Mouse (Mus musculus) liver, adult 2 months (tissue): ENCODE results near the gene Acap1. TPM values are rescaled to one million over a fixed set of nuclear protein-coding genes. Genes with fewer than 3 reads are reported as not detected.

ENCODE experiments used
- DNase-seq: peaks from one replicate; pipeline ENCODE4 v3.0.0-alpha.2; 2011; ENCODE audit warnings: low read depth, low spot score; ENCODE audit errors: extremely low read depth
- H3K27ac ChIP-seq: fragments of 200-500 bp; replicated peaks from 2 replicates; pipeline ENCODE4 v1.5.1; 2012; ENCODE audit warnings: low read depth, mild to moderate bottlenecking, control low read depth, inconsistent platforms, low read length; ENCODE audit not compliant: insufficient read depth
- H3K27me3 ChIP-seq: fragments of 200-500 bp; 2 replicates; pipeline ENCODE4 v1.6.1; 2012; ENCODE audit warnings: mild to moderate bottlenecking, moderate library complexity, low read length, inconsistent platforms; ENCODE audit not compliant: control insufficient read depth, insufficient read depth
- H3K36me3 ChIP-seq: fragments of 200-500 bp; 2 replicates; pipeline ENCODE4 v1.6.1; 2012; ENCODE audit warnings: low read length, inconsistent platforms; ENCODE audit not compliant: control insufficient read depth, insufficient read depth
- H3K4me1 ChIP-seq: fragments of 200-500 bp; 2 replicates; pipeline ENCODE4 v1.6.1; 2011; ENCODE audit warnings: low read length; ENCODE audit not compliant: control insufficient read depth, insufficient read depth
- H3K4me3 ChIP-seq: fragments of 200-500 bp; 2 replicates; pipeline ENCODE4 v1.5.1; 2011; ENCODE audit warnings: low read depth, mild to moderate bottlenecking, control low read depth, low read length, moderate library complexity; ENCODE audit not compliant: insufficient read depth
- H3K79me2 ChIP-seq: fragments of 200-500 bp; 2 replicates; pipeline ENCODE4 v1.6.1; 2012; ENCODE audit warnings: inconsistent platforms, mild to moderate bottlenecking, low read length, moderate library complexity; ENCODE audit not compliant: control insufficient read depth, insufficient read depth
- H3K9ac ChIP-seq: fragments of 200-500 bp; 2 replicates; pipeline ENCODE4 v1.6.1; 2012; ENCODE audit warnings: low read depth, mild to moderate bottlenecking, control low read depth, inconsistent platforms, low read length
- CTCF ChIP-seq: fragments of 200-500 bp; IDR thresholded peaks from 2 replicates; pipeline ENCODE4 v1.5.1; 2011; ENCODE audit warnings: low read depth, low read length, control low read depth
- POLR2A ChIP-seq: fragments of 200-500 bp; IDR thresholded peaks from 2 replicates; pipeline ENCODE4 v1.6.1; 2011; ENCODE audit warnings: low read length, control low read depth; ENCODE audit not compliant: insufficient read depth; ENCODE audit errors: extremely low read depth
- whole genome bisulfite sequencing: fragments of 180-500 bp; shearing (Covaris S2); methylation state at CpG from one replicate; pipeline ENCODE4 v1.1.7; 2018; 5-methylcytosine and 5-hydroxymethylcytosine counted together
- polyA plus RNA-seq: library from polyadenylated mRNA; depleted of rRNA; stranded (reverse); fragments of >200 nt; gene quantifications from 2 replicates; pipeline ENCODE4 v1.2.3, GENCODE M21; 2012
- total RNA-seq: library from RNA; depleted of rRNA; stranded (reverse); fragments of >200 nt; gene quantifications from 2 replicates; pipeline ENCODE4 v1.2.3, GENCODE M21; 2014

Gene Acap1
- total and polyA plus RNA-seq, 2 experiments: 1.2 to 3.3 TPM

- H3K79me2 ChIP-seq: no peaks in the 10 kb centered on the region
- H3K27ac ChIP-seq: no peak overlapping the region
- H3K4me3 ChIP-seq: no peak overlapping the region
- TF ChIP-seq CTCF (no peak), POLR2A (no peak)
- H3K36me3 ChIP-seq: peaks cover 11% of the 10 kb centered on the region
- no peak overlapping the region for H3K9ac ChIP-seq
- DNase-seq: no peak
- 89% methylated on average over 13 of the region's 13 CpGs for WGBS
- H3K27me3 ChIP-seq: no peaks in the 10 kb centered on the region
- no peaks in the 10 kb centered on the region for H3K4me1 ChIP-seq
Measured at GRCm38 (mm10) chr11:69902972-69903371, 7.6 kb upstream of the Acap1 start.

DNA sequence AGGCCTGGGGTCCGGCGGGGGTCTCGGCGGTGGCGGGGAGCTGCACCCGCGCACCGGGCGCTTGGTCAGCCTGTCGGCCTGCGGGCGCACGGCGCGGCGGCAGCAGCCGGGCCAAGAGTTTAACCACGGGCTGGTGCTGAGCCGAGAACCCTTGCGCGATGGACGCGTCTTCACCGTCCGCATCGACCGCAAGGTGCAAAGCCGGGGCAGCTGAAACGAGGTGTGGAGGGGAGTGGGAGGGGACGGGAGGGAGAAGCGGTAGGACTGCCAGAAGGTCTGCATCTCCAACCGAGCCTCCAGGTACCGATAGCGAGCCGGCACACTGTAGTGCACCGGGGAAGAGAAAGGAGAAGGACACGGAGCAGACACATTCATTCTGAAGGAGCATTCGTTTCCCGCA, 6.7 kb upstream of the Acap1 start:
- Histone ChIP-seq H3K79me2 (no peaks in the 10 kb centered on the region), H3K4me1 (no peaks in the 10 kb centered on the region), H3K4me3 (peak overlapping the region; percentile 64), H3K36me3 (peaks cover 3% of the 10 kb centered on the region; the same call in 1 of the 2 replicates), H3K27ac (no peak overlapping the region), H3K9ac (peak overlapping the region; percentile 67), H3K27me3 (no peaks in the 10 kb centered on the region)
- DNase-seq: no peak
- whole genome bisulfite sequencing: under 1% methylated on average over 39 of the region's 39 CpGs
- TF ChIP-seq POLR2A (no peak), CTCF (no peak)

DNA sequence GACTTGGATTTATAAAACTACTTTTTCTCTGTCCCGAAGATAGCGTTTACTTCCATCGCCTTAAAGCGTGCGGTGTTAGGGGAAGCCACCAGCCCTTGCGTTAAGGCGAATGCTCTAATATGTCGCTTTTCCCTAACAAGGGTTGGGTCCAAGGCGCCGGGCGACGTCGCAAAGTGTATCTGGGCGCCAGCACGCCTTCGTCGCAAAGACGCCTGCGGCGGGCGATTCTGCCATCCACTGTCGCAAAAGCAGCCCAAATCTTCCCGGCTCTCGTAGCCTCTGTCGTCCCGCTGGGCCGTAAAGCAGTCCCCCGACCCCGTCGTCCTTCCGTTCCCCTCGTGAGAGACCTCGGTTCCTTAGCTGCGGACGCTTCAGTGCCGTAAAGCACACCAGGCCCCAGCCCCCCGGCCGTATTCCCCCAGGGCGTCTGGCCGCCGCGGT, 6.1 kb upstream of the Acap1 start:
- Histone ChIP-seq H3K27ac (peak overlapping the region; percentile 69), H3K36me3 (peaks cover 2% of the 10 kb centered on the region; the same call in 1 of the 2 replicates), H3K4me3 (peak overlapping the region; percentile 64), H3K27me3 (no peaks in the 10 kb centered on the region), H3K9ac (peak overlapping the region; percentile 67), H3K4me1 (no peaks in the 10 kb centered on the region), H3K79me2 (no peaks in the 10 kb centered on the region)
- 0% methylated on average over 42 of the region's 42 CpGs for WGBS
- TF ChIP-seq CTCF (no peak), POLR2A (0 out of 2 replicates have a peak, but pooled peaks have one; percentile 46)
- peak; percentile 88 for DNase-seq

- peak within 1 kb of the TSS; percentile 67 for H3K9ac ChIP-seq
- peak within 1 kb of the TSS; percentile 69 for H3K27ac ChIP-seq
- no peaks in the 10 kb centered on the region for H3K79me2 ChIP-seq
- TF ChIP-seq CTCF (no peak), POLR2A (0 out of 2 replicates have a peak, but pooled peaks have one; percentile 37)
- H3K36me3 ChIP-seq: peaks cover 2% of the 10 kb centered on the region; the same call in 1 of the 2 replicates
- no peaks in the 10 kb centered on the region for H3K4me1 ChIP-seq
- H3K27me3 ChIP-seq: no peaks in the 10 kb centered on the region
- 2% methylated on average over 38 of the region's 38 CpGs for WGBS
- DNase-seq: peak; percentile 82
- peak within 1 kb of the TSS; percentile 64 for H3K4me3 ChIP-seq
Measured at GRCm38 (mm10) chr11:69900471-69901405, 5.4 kb upstream of the Acap1 start, which contains the start of the genes 2810408A11Rik and Neurl4. TSS of gene 2810408A11Rik (minus strand) at chr11:69900987. TSS of gene Neurl4 (plus strand) at chr11:69901072.

DNA sequence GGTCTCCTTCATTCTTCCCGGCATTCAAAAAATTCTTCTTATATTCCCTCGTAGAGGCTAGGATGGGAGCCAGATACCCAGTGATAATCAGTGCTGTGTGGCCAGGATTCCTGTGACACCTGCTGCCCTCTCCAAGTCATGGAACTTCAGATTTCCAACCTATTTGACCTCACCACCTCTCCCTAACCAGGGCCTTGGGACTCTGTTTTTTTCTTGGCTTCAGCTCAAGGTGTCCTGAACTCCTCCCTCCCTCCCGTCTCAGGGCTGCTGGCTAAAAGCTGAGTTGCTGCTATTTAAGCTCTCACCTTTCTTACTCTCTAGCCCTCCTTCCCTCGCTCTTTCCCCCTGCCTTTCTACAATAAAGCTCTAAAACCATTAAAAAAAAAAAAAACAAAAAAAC, 4.5 kb upstream of the Acap1 start:
- Histone ChIP-seq H3K4me3 (no peak overlapping the region), H3K27ac (no peak overlapping the region), H3K27me3 (no peaks in the 10 kb centered on the region), H3K79me2 (no peaks in the 10 kb centered on the region), H3K4me1 (no peaks in the 10 kb centered on the region), H3K36me3 (peaks cover 2% of the 10 kb centered on the region; the same call in 1 of the 2 replicates), H3K9ac (no peak overlapping the region)
- 46% methylated on average over 4 of the region's 4 CpGs for WGBS
- DNase-seq: no peak
- TF ChIP-seq CTCF (no peak), POLR2A (no peak)
